Mouse (Mus musculus) ES-E14 (cell line): ENCODE results near the gene Strn3. TPM values are rescaled to one million over a fixed set of nuclear protein-coding genes. Genes with fewer than 3 reads are reported as not detected.

Source experiments
- DNase-seq: peaks from one replicate; pipeline ENCODE4 v3.0.0-alpha.2; 2013; ENCODE audit warnings: low read depth, low spot score
- H3K27ac ChIP-seq: 2 replicates; pipeline ENCODE4 v1.5.1; 2012; ENCODE audit warnings: low read depth, mild to moderate bottlenecking, low read length, moderate library complexity, mixed read lengths; ENCODE audit not compliant: poor library complexity, insufficient read depth, severe bottlenecking
- H3K36me3 ChIP-seq: 2 replicates; pipeline ENCODE4 v1.6.1; 2012; ENCODE audit warnings: mild to moderate bottlenecking, low read length, moderate library complexity, mixed read lengths; ENCODE audit not compliant: control insufficient read depth, poor library complexity, insufficient read depth, severe bottlenecking
- H3K4me1 ChIP-seq, 2 experiments: fragments of 150-350 bp in 1 of 2; sonication (generic) in 1 of 2; 2 replicates each; pipeline ENCODE4 v1.6.1; 2012; ENCODE audit warnings: low read length in 2 of 2, mild to moderate bottlenecking in 1 of 2, mixed read lengths in 1 of 2; ENCODE audit not compliant: control insufficient read depth in 2 of 2, insufficient read depth in 2 of 2, poor library complexity in 1 of 2
- H3K4me3 ChIP-seq, 2 experiments: fragments of 150-350 bp in 1 of 2; sonication (generic) in 1 of 2; 2 replicates each; pipeline ENCODE4 v1.5.1; 2012; ENCODE audit warnings: low read length in 2 of 2, low read depth in 1 of 2, mild to moderate bottlenecking in 1 of 2, mixed read lengths in 1 of 2; ENCODE audit not compliant: insufficient read depth in 1 of 2, poor library complexity in 1 of 2, severe bottlenecking in 1 of 2
- H3K9ac ChIP-seq: 2 replicates; pipeline ENCODE4 v1.6.1; 2012; ENCODE audit warnings: low read depth, mild to moderate bottlenecking, low read length, mixed read lengths; ENCODE audit not compliant: poor library complexity, insufficient read depth, severe bottlenecking
- H3K9me3 ChIP-seq: fragments of 150-350 bp; sonication (generic); 2 replicates; pipeline ENCODE4 v1.6.1; 2012; ENCODE audit warnings: low read depth, mild to moderate bottlenecking, low read length; ENCODE audit not compliant: control insufficient read depth, insufficient read depth
- CHD2 ChIP-seq: IDR thresholded peaks from 2 replicates; pipeline ENCODE4 v1.6.1; 2014; ENCODE audit warnings: mild to moderate bottlenecking, low read depth, low read length, inconsistent platforms
- HCFC1 ChIP-seq: IDR thresholded peaks from 2 replicates; pipeline ENCODE4 v1.6.1; 2012; ENCODE audit warnings: low read length, inconsistent platforms, borderline replicate concordance; ENCODE audit not compliant: insufficient read depth
- MAFK ChIP-seq: IDR thresholded peaks from 2 replicates; pipeline ENCODE4 v1.6.1; 2014; ENCODE audit warnings: mild to moderate bottlenecking, low read depth, low read length, inconsistent platforms; ENCODE audit not compliant: insufficient read depth
- ZC3H11A ChIP-seq: IDR thresholded peaks from 2 replicates; pipeline ENCODE4 v1.6.1; 2012; ENCODE audit warnings: low read depth, mild to moderate bottlenecking, inconsistent platforms, low read length, borderline replicate concordance
- ZNF384 ChIP-seq: IDR thresholded peaks from 2 replicates; pipeline ENCODE4 v1.6.1; 2012; ENCODE audit warnings: low read depth, low read length, inconsistent platforms
- in situ Hi-C, 2 experiments: fragments of 600-800 bp; cut with MboI; formaldehyde crosslinking; loops; one replicate each; pipeline ENCODE4 v1.15.1; 2025; ENCODE audit warnings: low sequenced_read_pairs in 2 of 2, inconsistent platforms in 1 of 2; ENCODE audit not compliant: unreplicated experiment in 2 of 2
- total RNA-seq: library from RNA; depleted of rRNA; stranded (reverse); fragments of 300-350 nt; gene quantifications from 2 replicates; pipeline ENCODE4 v1.2.3, GENCODE M21; 2012

The Strn3 gene
- total RNA-seq, 1 experiment = 76.0 TPM

- in situ Hi-C loops = no loop called here
- DNase-seq = no peak
- H3K4me3 ChIP-seq = no peak overlapping the region
- no peaks in the 10 kb centered on the region for H3K9me3 ChIP-seq
- H3K9ac ChIP-seq = no peak overlapping the region
- H3K27ac ChIP-seq = no peak overlapping the region
- H3K4me1 ChIP-seq = peaks cover 8 to 10% of the 10 kb centered on the region in 2 experiments; a peak in 3 of 4 replicates
- no peaks in the 10 kb centered on the region for H3K36me3 ChIP-seq
- TF ChIP-seq CHD2 (no peak), HCFC1 (no peak), MAFK (no peak), ZC3H11A (no peak), ZNF384 (no peak)
Measured at GRCm38 (mm10) chr12:51734605-51735211, 43.0 kb upstream of the Strn3 start.

GRCm38 (mm10) chr12:51729827-51730226, 38.1 kb upstream of the Strn3 start:
- TF ChIP-seq ZC3H11A (no peak), MAFK (no peak), ZNF384 (no peak), HCFC1 (no peak), CHD2 (no peak)
- H3K4me3 ChIP-seq = no peak overlapping the region; a peak in 1 of 4 replicates
- H3K27ac ChIP-seq = no peak overlapping the region
- no peaks in the 10 kb centered on the region for H3K9me3 ChIP-seq
- H3K9ac ChIP-seq = no peak overlapping the region
- DNase-seq = no peak
- peaks cover 0 to 3% of the 10 kb centered on the region in 2 experiments; a peak in 1 of 4 replicates for H3K4me1 ChIP-seq
- in situ Hi-C loops = no loop called here
- no peaks in the 10 kb centered on the region for H3K36me3 ChIP-seq

- Histone ChIP-seq H3K9ac (peak overlapping the region; percentile 12; the same call in 1 of the 2 replicates), H3K4me1 (no peaks in the 10 kb centered on the region), H3K9me3 (no peaks in the 10 kb centered on the region), H3K36me3 (peaks cover under 1% of the 10 kb centered on the region; the same call in 1 of the 2 replicates), H3K27ac (no peak overlapping the region), H3K4me3 (peak overlapping the region in 1 of 2 experiments; percentile 8; a peak in 3 of 4 replicates)
- in situ Hi-C loops = no loop called here
- TF ChIP-seq ZNF384 (no peak), ZC3H11A (no peak), CHD2 (no peak), HCFC1 (no peak), MAFK (no peak)
- no peak for DNase-seq
Measured at GRCm38 (mm10) chr12:51729058-51729457, 37.4 kb upstream of the Strn3 start.

GRCm38 (mm10) chr12:51721836-51722235, 30.1 kb upstream of the Strn3 start:
- no peak for TF ChIP-seq ZNF384
- TF ChIP-seq MAFK = no peak
- TF ChIP-seq ZC3H11A = no peak
- TF ChIP-seq CHD2 = no peak
- no peak for TF ChIP-seq HCFC1
- no peak overlapping the region for H3K9ac ChIP-seq
- no peak overlapping the region for H3K4me3 ChIP-seq
- no peak overlapping the region for H3K27ac ChIP-seq
- no peak for DNase-seq
- H3K9me3 ChIP-seq = no peaks in the 10 kb centered on the region
- H3K4me1 ChIP-seq = peaks cover 7 to 9% of the 10 kb centered on the region in 2 experiments
- in situ Hi-C loops = no loop called here
- peaks cover 3% of the 10 kb centered on the region; the same call in 1 of the 2 replicates for H3K36me3 ChIP-seq
